Mouse (Mus musculus): ENCODE data around the gene Cldn18. TPM values are rescaled to one million over a fixed set of nuclear protein-coding genes. Genes with fewer than 3 reads are reported as not detected.

Cldn18 gene
- polyA plus RNA-seq (2012; ENCODE audit: insufficient read depth, low replicate concordance), result not detected in 2 replicates

GRCm38 (mm10) chr9:99717134-99717533 is at the start of gene Cldn18:
Gene Cldn18, minus strand, starts transcription at chr9:99717267.
- Histone ChIP-seq H3K36me3 (replicated peaks; ENCODE audit: low read length) (no peaks in the 10 kb centered on the region), H3K4me1 (no peaks in the 10 kb centered on the region), H3K4me3 (replicated peaks) (no peak within 1 kb of the TSS), H3K9me3 (peaks cover 8% of the 10 kb centered on the region), H3K27me3 (replicated peaks) (no peaks in the 10 kb centered on the region)
- TF ChIP-seq FLI1 (IDR thresholded peaks at IDR 0.05; ENCODE audit: low read length), result no peak

GRCm38 (mm10) chr9:99763530-99763929 is 46.5 kb upstream of the Cldn18 start:
- Histone ChIP-seq H3K27me3 (replicated peaks) (no peaks in the 10 kb centered on the region), H3K4me3 (replicated peaks) (no peak overlapping the region), H3K9me3 (no peaks in the 10 kb centered on the region), H3K36me3 (replicated peaks; ENCODE audit: low read length) (no peaks in the 10 kb centered on the region), H3K4me1 (no peaks in the 10 kb centered on the region)
- TF ChIP-seq GATA1 (IDR thresholded peaks at IDR 0.05; ENCODE audit: borderline replicate concordance, low read length) (no peak), FLI1 (IDR thresholded peaks at IDR 0.05; ENCODE audit: low read length) (no peak)

- no peaks in the 10 kb centered on the region for H3K9me3 ChIP-seq
- no peaks in the 10 kb centered on the region for H3K36me3 ChIP-seq (replicated peaks; ENCODE audit: low read length)
- no peak overlapping the region for H3K4me3 ChIP-seq (replicated peaks)
These were observed 33.2 kb upstream of the Cldn18 start for GRCm38 (mm10) chr9:99750272-99750671.

GRCm38 (mm10) chr9:99748279-99748678 is 31.2 kb upstream of the Cldn18 start:
- TF ChIP-seq GATA1 (IDR thresholded peaks at IDR 0.05; ENCODE audit: borderline replicate concordance, low read length), result no peak
- no peak for TF ChIP-seq FLI1 (IDR thresholded peaks at IDR 0.05; ENCODE audit: low read length)
- Histone ChIP-seq H3K4me3 (replicated peaks) (no peak overlapping the region), H3K4me1 (no peaks in the 10 kb centered on the region), H3K9me3 (peaks cover 6% of the 10 kb centered on the region; the same call in 1 of the 2 replicates), H3K36me3 (replicated peaks; ENCODE audit: low read length) (no peaks in the 10 kb centered on the region), H3K27me3 (replicated peaks) (no peaks in the 10 kb centered on the region)

More at GRCm38 (mm10) chr9:99750272-99750671, 33.2 kb upstream of the Cldn18 start:
- TF ChIP-seq FLI1 (IDR thresholded peaks at IDR 0.05; ENCODE audit: low read length) (no peak), GATA1 (IDR thresholded peaks at IDR 0.05; ENCODE audit: borderline replicate concordance, low read length) (no peak)
- no peaks in the 10 kb centered on the region for H3K27me3 ChIP-seq (replicated peaks)
- H3K4me1 ChIP-seq, result no peaks in the 10 kb centered on the region

GRCm38 (mm10) chr9:99747731-99748130 is 30.7 kb upstream of the Cldn18 start:
- Histone ChIP-seq H3K4me3 (replicated peaks) (no peak overlapping the region), H3K9me3 (peaks cover 6% of the 10 kb centered on the region; the same call in 1 of the 2 replicates), H3K27me3 (replicated peaks) (no peaks in the 10 kb centered on the region), H3K4me1 (no peaks in the 10 kb centered on the region), H3K36me3 (replicated peaks; ENCODE audit: low read length) (no peaks in the 10 kb centered on the region)
- TF ChIP-seq GATA1 (IDR thresholded peaks at IDR 0.05; ENCODE audit: borderline replicate concordance, low read length), result no peak
- no peak for TF ChIP-seq FLI1 (IDR thresholded peaks at IDR 0.05; ENCODE audit: low read length)

GRCm38 (mm10) chr9:99744548-99744947 is 27.5 kb upstream of the Cldn18 start:
- no peaks in the 10 kb centered on the region for H3K36me3 ChIP-seq (replicated peaks; ENCODE audit: low read length)
- no peaks in the 10 kb centered on the region for H3K4me1 ChIP-seq
- TF ChIP-seq GATA1 (IDR thresholded peaks at IDR 0.05; ENCODE audit: borderline replicate concordance, low read length), result no peak

GRCm38 (mm10) chr9:99729943-99730646 is 13.0 kb upstream of the Cldn18 start:
- TF ChIP-seq FLI1 (IDR thresholded peaks at IDR 0.05; ENCODE audit: low read length) (no peak), GATA1 (IDR thresholded peaks at IDR 0.05; ENCODE audit: borderline replicate concordance, low read length) (no peak)
- H3K36me3 ChIP-seq (replicated peaks; ENCODE audit: low read length), result no peaks in the 10 kb centered on the region

More at GRCm38 (mm10) chr9:99744548-99744947, 27.5 kb upstream of the Cldn18 start:
- no peaks in the 10 kb centered on the region for H3K27me3 ChIP-seq (replicated peaks)
- peaks cover 6% of the 10 kb centered on the region; the same call in 1 of the 2 replicates for H3K9me3 ChIP-seq
- no peak overlapping the region for H3K4me3 ChIP-seq (replicated peaks)

GRCm38 (mm10) chr9:99727819-99728218 is 10.8 kb upstream of the Cldn18 start:
- Histone ChIP-seq H3K36me3 (replicated peaks; ENCODE audit: low read length) (no peaks in the 10 kb centered on the region), H3K4me1 (no peaks in the 10 kb centered on the region), H3K27me3 (replicated peaks) (no peaks in the 10 kb centered on the region), H3K9me3 (no peaks in the 10 kb centered on the region), H3K4me3 (replicated peaks) (no peak overlapping the region)
- no peak for TF ChIP-seq GATA1 (IDR thresholded peaks at IDR 0.05; ENCODE audit: borderline replicate concordance, low read length)

More at GRCm38 (mm10) chr9:99729943-99730646, 13.0 kb upstream of the Cldn18 start:
- H3K27me3 ChIP-seq (replicated peaks), result no peaks in the 10 kb centered on the region
- no peak overlapping the region for H3K4me3 ChIP-seq (replicated peaks)
- peaks cover 1% of the 10 kb centered on the region for H3K9me3 ChIP-seq
- no peaks in the 10 kb centered on the region for H3K4me1 ChIP-seq

- H3K4me3 ChIP-seq (replicated peaks), result no peak overlapping the region
- H3K36me3 ChIP-seq (replicated peaks; ENCODE audit: low read length), result no peaks in the 10 kb centered on the region
- no peaks in the 10 kb centered on the region for H3K9me3 ChIP-seq
- H3K27me3 ChIP-seq (replicated peaks), result no peaks in the 10 kb centered on the region
- TF ChIP-seq GATA1 (IDR thresholded peaks at IDR 0.05; ENCODE audit: borderline replicate concordance, low read length), result no peak
- no peak for TF ChIP-seq FLI1 (IDR thresholded peaks at IDR 0.05; ENCODE audit: low read length)
- no peaks in the 10 kb centered on the region for H3K4me1 ChIP-seq
These were observed 8.2 kb upstream of the Cldn18 start for GRCm38 (mm10) chr9:99725278-99725677.

- no peaks in the 10 kb centered on the region for H3K27me3 ChIP-seq (replicated peaks)
- H3K4me3 ChIP-seq (replicated peaks), result no peak overlapping the region
- H3K9me3 ChIP-seq, result peaks cover 8% of the 10 kb centered on the region
- TF ChIP-seq GATA1 (IDR thresholded peaks at IDR 0.05; ENCODE audit: borderline replicate concordance, low read length) (no peak), FLI1 (IDR thresholded peaks at IDR 0.05; ENCODE audit: low read length) (no peak)
- H3K4me1 ChIP-seq, result no peaks in the 10 kb centered on the region
- H3K36me3 ChIP-seq (replicated peaks; ENCODE audit: low read length), result no peaks in the 10 kb centered on the region
These were observed 2.9 kb upstream of the Cldn18 start for GRCm38 (mm10) chr9:99720011-99720410.

Data from megakaryocyte, embryonic 14.5 days (primary cell).